Comparison of ENCODE assay signal across 16 mouse cellular contexts in genomic region chr5:131774792-131775191, GRCm38 (mm10).
DNase-seq lines count a peak whose midpoint lies in the region; ATAC-seq and TF ChIP-seq lines count a peak whose summit lies in the region.
"Had no signal": no experiment of that assay in that cellular context is flagged by ENCODE, and none has a peak within 500 bp of the region (broad histone marks: within the 10 kb centered on the region; RNA-seq: fewer than 3 reads in every experiment).

No protein-coding gene starts in this region.

- H3K27ac ChIP-seq in embryonic facial prominence, embryonic 11.5 days (replicated peaks; ENCODE audit: low read depth, low read length): no peak overlapping the region
- H3K27ac ChIP-seq in embryonic facial prominence, embryonic 10.5 days (replicated peaks): no peak overlapping the region
- peak overlapping the region; percentile 72 for H3K27ac ChIP-seq in midbrain, embryonic 12.5 days (replicated peaks)
- H3K27ac ChIP-seq in midbrain, postnatal 0 days (ENCODE audit: low read depth, low read length): no peak overlapping the region
- H3K27ac ChIP-seq in limb, embryonic 10.5 days: peak overlapping the region; percentile 76
- H3K27ac ChIP-seq in neural tube, embryonic 14.5 days (ENCODE audit: low read depth, low read length): peak overlapping the region; percentile 70; the same call in 1 of the 2 replicates

- H3K9ac ChIP-seq in embryonic facial prominence, embryonic 11.5 days (replicated peaks; ENCODE audit: low read length): no peak overlapping the region
- no peak overlapping the region for H3K9ac ChIP-seq in midbrain, embryonic 12.5 days (replicated peaks)
- no peak overlapping the region for H3K9ac ChIP-seq in midbrain, postnatal 0 days (replicated peaks; ENCODE audit: low read length, poor library complexity, severe bottlenecking)
- H3K9ac ChIP-seq in neural tube, embryonic 14.5 days (replicated peaks; ENCODE audit: low read depth, low read length): no peak overlapping the region
- H3K9ac ChIP-seq: heart, embryonic 12.5 days; liver, postnatal 0 days had no signal

- H3K4me1 ChIP-seq in embryonic facial prominence, embryonic 11.5 days (ENCODE audit: control insufficient read depth, insufficient read depth, low read length): peaks cover 3% of the 10 kb centered on the region; the same call in 1 of the 2 replicates
- H3K4me1 ChIP-seq in embryonic facial prominence, embryonic 10.5 days: peaks cover 25% of the 10 kb centered on the region
- peaks cover 36% of the 10 kb centered on the region for H3K4me1 ChIP-seq in midbrain, embryonic 12.5 days
- peaks cover under 1% of the 10 kb centered on the region; the same call in 1 of the 2 replicates for H3K4me1 ChIP-seq in midbrain, postnatal 0 days (ENCODE audit: insufficient read depth, low read length)
- H3K4me1 ChIP-seq in limb, embryonic 10.5 days: peaks cover 36% of the 10 kb centered on the region
- H3K4me1 ChIP-seq in neural tube, embryonic 14.5 days (ENCODE audit: control insufficient read depth, insufficient read depth, low read length): peaks cover 37% of the 10 kb centered on the region

- H3K27me3 ChIP-seq in embryonic facial prominence, embryonic 11.5 days (ENCODE audit: control insufficient read depth, insufficient read depth, low read length): no peaks in the 10 kb centered on the region
- H3K27me3 ChIP-seq in embryonic facial prominence, embryonic 10.5 days (replicated peaks; ENCODE audit: low read depth, poor library complexity, severe bottlenecking): no peaks in the 10 kb centered on the region; the same call in 1 of the 2 replicates
- H3K27me3 ChIP-seq in midbrain, embryonic 12.5 days: no peaks in the 10 kb centered on the region
- H3K27me3 ChIP-seq in midbrain, postnatal 0 days (ENCODE audit: insufficient read depth, low read length): no peaks in the 10 kb centered on the region
- H3K27me3 ChIP-seq in limb, embryonic 10.5 days (ENCODE audit: low read depth, poor library complexity, severe bottlenecking): peaks cover 4% of the 10 kb centered on the region; the same call in 1 of the 2 replicates
- H3K27me3 ChIP-seq in neural tube, embryonic 14.5 days (ENCODE audit: control insufficient read depth, insufficient read depth, low read length): no peaks in the 10 kb centered on the region

- DNase-seq in embryonic facial prominence, embryonic 11.5 days (ENCODE audit: low spot score): no peak
- DNase-seq in embryonic facial prominence, embryonic 10.5 days (ENCODE audit: low spot score): no peak
- no peak for DNase-seq in midbrain, postnatal 0 days (ENCODE audit: low spot score)
- no peak for DNase-seq in limb, embryonic 10.5 days (ENCODE audit: low spot score)
- DNase-seq in embryo, embryonic 9.5 days (ENCODE audit: extremely low spot score): no peak
- no peak for DNase-seq in thymus, postnatal 36 days
- DNase-seq: adrenal gland, adult 8-10 months; gastrocnemius, postnatal 14 days; liver, postnatal 0 days; lung, postnatal 4 days; thymus, adult 18-20 months had no signal

- no peaks in the 10 kb centered on the region for H3K36me3 ChIP-seq in embryonic facial prominence, embryonic 11.5 days (replicated peaks; ENCODE audit: control insufficient read depth, insufficient read depth, low read depth, low read length)
- H3K36me3 ChIP-seq in embryonic facial prominence, embryonic 10.5 days (replicated peaks): no peaks in the 10 kb centered on the region; the same call in 1 of the 2 replicates
- no peaks in the 10 kb centered on the region for H3K36me3 ChIP-seq in midbrain, embryonic 12.5 days
- H3K36me3 ChIP-seq in midbrain, postnatal 0 days (ENCODE audit: insufficient read depth, low read length): no peaks in the 10 kb centered on the region
- H3K36me3 ChIP-seq in limb, embryonic 10.5 days: no peaks in the 10 kb centered on the region
- no peaks in the 10 kb centered on the region for H3K36me3 ChIP-seq in neural tube, embryonic 14.5 days (ENCODE audit: control insufficient read depth, insufficient read depth, low read length)
- H3K36me3 ChIP-seq: heart, embryonic 12.5 days had no signal

- no peak overlapping the region for H3K4me3 ChIP-seq in embryonic facial prominence, embryonic 11.5 days (ENCODE audit: low read depth, low read length)
- no peak overlapping the region for H3K4me3 ChIP-seq in embryonic facial prominence, embryonic 10.5 days
- H3K4me3 ChIP-seq in midbrain, embryonic 12.5 days: no peak overlapping the region
- no peak overlapping the region for H3K4me3 ChIP-seq in midbrain, postnatal 0 days (ENCODE audit: low read depth, low read length)
- peak overlapping the region; percentile 26; the same call in 1 of the 2 replicates for H3K4me3 ChIP-seq in limb, embryonic 10.5 days
- H3K4me3 ChIP-seq in neural tube, embryonic 14.5 days (ENCODE audit: low read depth, low read length): no peak overlapping the region
- H3K4me3 ChIP-seq: erythroblast, embryonic 14.5 days; heart, embryonic 12.5 days; myocyte had no signal

- ATAC-seq in embryonic facial prominence, embryonic 11.5 days (replicated peaks; ENCODE audit: insufficient number of reproducible peaks, low FRiP score, low TSS enrichment, low read depth): peak; percentile 18; the same call in 1 of the 2 replicates
- 0 out of 2 replicates have a peak, but pooled peaks have one; percentile 12 for ATAC-seq in midbrain, embryonic 12.5 days (ENCODE audit: low FRiP score, low read depth)
- no peak for ATAC-seq in midbrain, postnatal 0 days (ENCODE audit: low FRiP score)
- ATAC-seq in neural tube, embryonic 14.5 days (ENCODE audit: low read depth): peak; percentile 61
- ATAC-seq: liver, postnatal 0 days had no signal

- no peaks in the 10 kb centered on the region for H3K9me3 ChIP-seq in embryonic facial prominence, embryonic 11.5 days (replicated peaks; ENCODE audit: control insufficient read depth, low read length)
- H3K9me3 ChIP-seq in embryonic facial prominence, embryonic 10.5 days: 0 out of 2 replicates have a peak, but pooled peaks cover 5% of the 10 kb centered on the region
- H3K9me3 ChIP-seq in midbrain, embryonic 12.5 days: no peaks in the 10 kb centered on the region
- H3K9me3 ChIP-seq in midbrain, postnatal 0 days (ENCODE audit: low read length): no peaks in the 10 kb centered on the region
- H3K9me3 ChIP-seq in limb, embryonic 10.5 days (replicated peaks): no peaks in the 10 kb centered on the region
- no peaks in the 10 kb centered on the region for H3K9me3 ChIP-seq in neural tube, embryonic 14.5 days (ENCODE audit: control insufficient read depth, low read length)

- WGBS in embryonic facial prominence, embryonic 11.5 days: 79% methylated on average over 6 of the region's 6 CpGs
- WGBS in embryonic facial prominence, embryonic 10.5 days: 87% methylated on average over 6 of the region's 6 CpGs
- 77% methylated on average over 6 of the region's 6 CpGs for WGBS in midbrain, embryonic 12.5 days
- WGBS in midbrain, postnatal 0 days: 60% methylated on average over 6 of the region's 6 CpGs
- WGBS in limb, embryonic 10.5 days: 65% methylated on average over 6 of the region's 6 CpGs
- 30% methylated on average over 6 of the region's 6 CpGs for WGBS in neural tube, embryonic 14.5 days

- no peak for TF ChIP-seq CTCF in midbrain, postnatal 0 days (IDR thresholded peaks at IDR 0.05)

- H3K4me2 ChIP-seq in embryonic facial prominence, embryonic 11.5 days (ENCODE audit: low read depth, low read length): no peak overlapping the region
- no peak overlapping the region for H3K4me2 ChIP-seq in midbrain, embryonic 12.5 days (replicated peaks)
- H3K4me2 ChIP-seq in midbrain, postnatal 0 days (ENCODE audit: low read depth, low read length, poor library complexity, severe bottlenecking): no peak overlapping the region
- H3K4me2 ChIP-seq in neural tube, embryonic 14.5 days (ENCODE audit: low read depth, low read length): no peak overlapping the region
- H3K4me2 ChIP-seq: heart, embryonic 12.5 days had no signal

Comparison
In these comparisons a context has a peak if more than half of its experiments do, and no peak if none do; other contexts are left out.
1. H3K27ac ChIP-seq: peak in midbrain, embryonic 12.5 days (single experiment), limb, embryonic 10.5 days (single experiment) and neural tube, embryonic 14.5 days (single experiment); none in embryonic facial prominence, embryonic 11.5 days (single experiment), embryonic facial prominence, embryonic 10.5 days (single experiment) and midbrain, postnatal 0 days (single experiment).